Mouse (Mus musculus) liver, adult 2 months (tissue): Measurements from ENCODE around the gene Ccdc60. TPM values are rescaled to one million over a fixed set of nuclear protein-coding genes. Genes with fewer than 3 reads are reported as not detected.

Experiments
- DNase-seq: peaks from one replicate; pipeline ENCODE4 v3.0.0-alpha.2; 2011; ENCODE audit warnings: low read depth, low spot score; ENCODE audit errors: extremely low read depth
- H3K27ac ChIP-seq: fragments of 200-500 bp; replicated peaks from 2 replicates; pipeline ENCODE4 v1.5.1; 2012; ENCODE audit warnings: low read depth, mild to moderate bottlenecking, control low read depth, inconsistent platforms, low read length; ENCODE audit not compliant: insufficient read depth
- H3K27me3 ChIP-seq: fragments of 200-500 bp; 2 replicates; pipeline ENCODE4 v1.6.1; 2012; ENCODE audit warnings: mild to moderate bottlenecking, moderate library complexity, low read length, inconsistent platforms; ENCODE audit not compliant: control insufficient read depth, insufficient read depth
- H3K36me3 ChIP-seq: fragments of 200-500 bp; 2 replicates; pipeline ENCODE4 v1.6.1; 2012; ENCODE audit warnings: low read length, inconsistent platforms; ENCODE audit not compliant: control insufficient read depth, insufficient read depth
- H3K4me1 ChIP-seq: fragments of 200-500 bp; 2 replicates; pipeline ENCODE4 v1.6.1; 2011; ENCODE audit warnings: low read length; ENCODE audit not compliant: control insufficient read depth, insufficient read depth
- H3K4me3 ChIP-seq: fragments of 200-500 bp; 2 replicates; pipeline ENCODE4 v1.5.1; 2011; ENCODE audit warnings: low read depth, mild to moderate bottlenecking, control low read depth, low read length, moderate library complexity; ENCODE audit not compliant: insufficient read depth
- H3K79me2 ChIP-seq: fragments of 200-500 bp; 2 replicates; pipeline ENCODE4 v1.6.1; 2012; ENCODE audit warnings: inconsistent platforms, mild to moderate bottlenecking, low read length, moderate library complexity; ENCODE audit not compliant: control insufficient read depth, insufficient read depth
- H3K9ac ChIP-seq: fragments of 200-500 bp; 2 replicates; pipeline ENCODE4 v1.6.1; 2012; ENCODE audit warnings: low read depth, mild to moderate bottlenecking, control low read depth, inconsistent platforms, low read length
- CTCF ChIP-seq: fragments of 200-500 bp; IDR thresholded peaks from 2 replicates; pipeline ENCODE4 v1.5.1; 2011; ENCODE audit warnings: low read depth, low read length, control low read depth
- POLR2A ChIP-seq: fragments of 200-500 bp; IDR thresholded peaks from 2 replicates; pipeline ENCODE4 v1.6.1; 2011; ENCODE audit warnings: low read length, control low read depth; ENCODE audit not compliant: insufficient read depth; ENCODE audit errors: extremely low read depth
- WGBS: fragments of 180-500 bp; shearing (Covaris S2); methylation state at CpG from one replicate; pipeline ENCODE4 v1.1.7; 2018; 5-methylcytosine and 5-hydroxymethylcytosine counted together
- polyA plus RNA-seq: library from polyadenylated mRNA; depleted of rRNA; stranded (reverse); fragments of >200 nt; gene quantifications from 2 replicates; pipeline ENCODE4 v1.2.3, GENCODE M21; 2012
- total RNA-seq: library from RNA; depleted of rRNA; stranded (reverse); fragments of >200 nt; gene quantifications from 2 replicates; pipeline ENCODE4 v1.2.3, GENCODE M21; 2014

Gene Ccdc60
- total and polyA plus RNA-seq, 2 experiments: not detected

DNA sequence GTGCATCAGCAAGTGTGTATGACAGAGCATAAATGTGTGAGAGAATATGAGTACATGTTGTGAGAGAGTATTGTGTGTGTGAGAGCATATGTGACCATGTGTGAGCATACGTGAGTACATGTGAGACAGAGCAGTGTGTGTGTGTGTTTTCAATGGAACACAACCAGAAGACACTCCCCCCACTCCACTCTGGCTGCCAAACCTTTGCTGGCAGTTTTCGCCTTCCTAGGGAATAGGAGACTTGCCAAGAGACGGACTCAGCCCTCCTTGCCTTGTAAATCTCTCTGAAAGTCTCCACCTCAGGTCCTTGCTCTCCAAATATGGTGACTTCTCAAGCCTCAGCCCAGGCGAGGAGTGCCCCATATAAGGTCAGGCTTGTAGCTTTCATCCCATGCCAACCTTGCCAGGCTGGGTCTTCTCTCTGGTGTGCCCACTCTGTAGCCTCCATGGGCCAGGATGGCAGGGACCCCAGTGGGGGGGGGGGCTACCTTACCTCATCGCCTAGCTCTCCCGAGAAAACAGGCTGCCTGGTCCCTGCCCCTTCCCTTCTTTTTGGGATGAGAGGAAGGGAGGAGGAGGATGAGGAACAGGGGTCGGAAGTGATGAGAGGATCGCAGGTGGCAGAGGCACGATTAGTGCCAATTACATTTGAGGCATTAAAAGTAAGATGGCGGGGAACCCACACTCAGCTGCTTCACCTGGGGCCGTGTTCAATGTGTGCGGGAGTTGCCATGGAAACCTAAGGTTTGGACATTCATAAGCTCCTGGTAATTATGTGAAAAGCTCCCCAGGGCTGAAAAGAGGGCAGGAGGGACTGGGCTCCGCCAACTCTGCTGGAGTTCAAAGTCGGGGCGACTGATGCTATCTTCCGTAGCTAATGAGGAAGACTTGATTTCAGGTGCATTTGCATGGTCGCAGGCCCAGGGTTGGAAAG, 19.3 kb downstream of the Ccdc60 start:
- H3K79me2 ChIP-seq: no peaks in the 10 kb centered on the region
- H3K27ac ChIP-seq: no peak overlapping the region
- DNase-seq: no peak
- WGBS: 87% methylated on average over 17 of the region's 17 CpGs
- no peak overlapping the region for H3K4me3 ChIP-seq
- no peaks in the 10 kb centered on the region for H3K27me3 ChIP-seq
- no peaks in the 10 kb centered on the region for H3K4me1 ChIP-seq
- no peaks in the 10 kb centered on the region for H3K36me3 ChIP-seq
- TF ChIP-seq POLR2A: no peak
- no peak for TF ChIP-seq CTCF
- no peak overlapping the region for H3K9ac ChIP-seq

- H3K27ac ChIP-seq: no peak overlapping the region
- H3K27me3 ChIP-seq: no peaks in the 10 kb centered on the region
- no peak overlapping the region for H3K9ac ChIP-seq
- DNase-seq: no peak
- TF ChIP-seq POLR2A: no peak
- no peak for TF ChIP-seq CTCF
- no peaks in the 10 kb centered on the region for H3K36me3 ChIP-seq
- WGBS: 89% methylated on average over 2 of the region's 2 CpGs
- H3K4me3 ChIP-seq: no peak overlapping the region
- no peaks in the 10 kb centered on the region for H3K4me1 ChIP-seq
- no peaks in the 10 kb centered on the region for H3K79me2 ChIP-seq
These were observed 26.1 kb downstream of the Ccdc60 start for GRCm38 (mm10) chr5:116262689-116263088.

DNA sequence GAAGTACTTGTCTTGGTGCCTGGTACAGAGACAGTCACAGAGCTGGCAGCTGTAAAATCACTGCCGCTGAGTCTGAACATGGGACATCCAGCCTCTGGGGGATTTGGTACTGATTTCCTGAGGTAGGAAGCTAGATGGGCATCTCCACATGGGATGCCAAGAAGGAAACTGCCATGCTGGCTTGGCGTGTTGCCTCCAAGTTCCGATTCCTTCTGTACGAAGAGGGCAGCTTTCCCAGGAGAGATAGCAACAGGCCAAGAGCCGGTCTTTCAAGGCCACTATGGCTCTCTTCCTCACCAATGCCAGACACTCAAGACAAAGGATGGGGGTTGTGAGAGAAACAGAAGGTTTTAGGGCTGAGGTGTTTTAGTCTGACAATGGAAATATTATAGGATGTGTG, 26.8 kb downstream of the Ccdc60 start:
- Histone ChIP-seq H3K9ac (no peak overlapping the region), H3K79me2 (no peaks in the 10 kb centered on the region), H3K4me1 (no peaks in the 10 kb centered on the region), H3K36me3 (no peaks in the 10 kb centered on the region), H3K27me3 (no peaks in the 10 kb centered on the region), H3K27ac (no peak overlapping the region), H3K4me3 (no peak overlapping the region)
- TF ChIP-seq POLR2A: no peak
- TF ChIP-seq CTCF: no peak
- WGBS: 84% methylated on average over 5 of the region's 5 CpGs
- no peak for DNase-seq

DNA sequence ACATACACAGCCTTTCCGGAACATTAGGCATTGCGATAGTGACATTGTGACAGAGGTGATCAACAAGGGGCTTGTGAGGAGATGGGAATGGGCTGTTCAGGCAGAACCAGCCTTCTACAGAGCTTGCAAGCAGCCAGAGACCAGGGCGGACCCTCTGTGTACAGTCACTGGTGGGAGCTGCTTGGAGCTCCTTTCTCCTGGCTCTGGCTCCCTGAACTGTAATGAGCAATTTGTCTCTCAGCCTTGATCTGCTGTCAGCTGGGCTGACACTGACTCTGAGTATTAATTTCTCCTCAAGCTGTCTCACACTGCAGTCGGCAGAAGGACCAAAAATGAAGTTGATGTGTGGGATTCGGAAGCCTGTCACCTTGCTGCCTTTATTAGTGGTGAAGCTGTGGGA, 28.4 kb downstream of the Ccdc60 start:
- no peak for DNase-seq
- H3K36me3 ChIP-seq: no peaks in the 10 kb centered on the region
- H3K27me3 ChIP-seq: no peaks in the 10 kb centered on the region
- no peak overlapping the region for H3K9ac ChIP-seq
- H3K4me3 ChIP-seq: no peak overlapping the region
- H3K4me1 ChIP-seq: no peaks in the 10 kb centered on the region
- no peaks in the 10 kb centered on the region for H3K79me2 ChIP-seq
- no peak overlapping the region for H3K27ac ChIP-seq
- whole genome bisulfite sequencing: 88% methylated on average over 5 of the region's 5 CpGs
- TF ChIP-seq CTCF (no peak), POLR2A (no peak)

DNA sequence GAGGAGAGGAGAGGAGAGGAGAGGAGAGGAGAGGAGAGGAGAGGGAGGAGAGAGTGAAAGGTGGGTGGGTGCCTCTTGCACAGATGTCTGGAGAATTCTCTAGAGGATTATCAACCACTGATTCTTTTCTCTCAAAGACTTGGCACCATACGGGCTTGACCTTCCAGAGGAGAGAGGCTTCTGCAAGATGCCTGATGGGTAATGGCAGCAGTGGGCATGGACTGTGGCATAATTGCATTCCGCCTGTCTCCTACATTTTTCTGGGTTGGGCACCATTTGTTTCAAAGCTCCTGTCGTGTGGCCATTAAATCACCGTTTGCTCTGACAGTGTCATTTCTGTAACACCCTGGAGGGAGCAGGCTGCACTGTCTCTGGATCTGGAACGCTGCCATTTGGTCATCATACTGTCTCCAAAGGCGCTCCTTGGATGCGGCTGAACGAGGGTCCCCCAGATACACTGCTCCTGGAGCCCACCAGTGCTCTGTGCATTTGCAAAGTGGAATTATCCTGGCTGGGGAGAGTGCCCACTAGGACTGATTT, 30.4 kb downstream of the Ccdc60 start:
- Histone ChIP-seq H3K27me3 (no peaks in the 10 kb centered on the region), H3K9ac (no peak overlapping the region), H3K36me3 (no peaks in the 10 kb centered on the region), H3K27ac (no peak overlapping the region), H3K79me2 (no peaks in the 10 kb centered on the region), H3K4me1 (no peaks in the 10 kb centered on the region), H3K4me3 (no peak overlapping the region)
- no peak for DNase-seq
- 69% methylated on average over 8 of the region's 8 CpGs for WGBS
- no peak for TF ChIP-seq POLR2A

DNA sequence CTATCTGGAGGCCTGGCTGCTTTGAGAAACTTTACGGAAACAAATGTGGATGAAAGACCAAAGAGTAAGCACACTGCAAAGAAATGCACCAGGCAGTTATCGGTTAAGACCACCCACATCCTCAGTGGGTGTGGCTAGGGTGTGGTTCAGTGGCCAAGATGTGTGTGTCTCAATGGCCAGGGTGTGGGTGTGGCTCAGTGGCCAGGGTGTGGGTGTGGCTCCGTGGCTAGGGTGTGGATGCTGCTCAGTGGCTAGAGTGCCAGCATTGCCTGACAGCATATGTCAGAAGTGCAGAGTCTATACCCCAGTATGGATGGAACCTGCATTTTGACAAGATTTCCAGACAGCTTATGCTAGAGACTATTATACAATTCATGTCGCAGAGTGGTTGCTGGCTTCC, 34.9 kb downstream of the Ccdc60 start:
- 83% methylated on average over 4 of the region's 4 CpGs for WGBS
- TF ChIP-seq CTCF (no peak), POLR2A (no peak)
- no peaks in the 10 kb centered on the region for H3K36me3 ChIP-seq

More for the DNA sequence above, 34.9 kb downstream of the Ccdc60 start:
- Histone ChIP-seq H3K9ac (no peak overlapping the region), H3K27me3 (no peaks in the 10 kb centered on the region), H3K79me2 (no peaks in the 10 kb centered on the region), H3K4me1 (no peaks in the 10 kb centered on the region), H3K4me3 (no peak overlapping the region), H3K27ac (no peak overlapping the region)
- no peak for DNase-seq
